Mouse (Mus musculus): ENCODE data around the gene Ddx46. TPM values are rescaled to one million over a fixed set of nuclear protein-coding genes. Genes with fewer than 3 reads are reported as not detected.

The Ddx46 gene
- polyA plus RNA-seq, 1 experiment from 2014 or later = 11.7 TPM

DNA sequence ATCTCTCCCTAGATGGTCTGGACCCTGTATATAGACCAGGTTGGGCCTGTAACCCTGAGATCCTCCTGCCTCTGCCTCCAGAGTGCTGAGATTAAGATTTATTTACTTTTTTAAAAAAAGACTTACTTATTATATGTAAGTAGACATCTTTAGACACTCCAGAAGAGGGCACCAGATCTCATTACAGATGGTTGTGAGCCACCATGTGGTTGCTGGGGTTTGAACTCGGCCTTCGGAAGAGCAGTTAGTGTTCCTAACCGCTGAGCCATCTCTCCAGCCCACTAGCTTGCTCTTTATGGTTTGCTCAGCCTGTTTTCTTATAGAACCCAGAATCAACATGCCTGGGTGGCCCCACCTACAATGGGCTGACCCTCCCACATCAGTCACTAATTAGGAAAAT lies 78.0 kb downstream of the Ddx46 start:
- DNase-seq (no peak), ATAC-seq (no peak)
- H3K4me1 ChIP-seq (ENCODE audit: insufficient read depth) = peaks cover 10% of the 10 kb centered on the region; the same call in 1 of the 2 replicates
- no peaks in the 10 kb centered on the region for H3K36me3 ChIP-seq (replicated peaks; ENCODE audit: insufficient read depth, low read length)
- no peaks in the 10 kb centered on the region for H3K27me3 ChIP-seq (ENCODE audit: insufficient read depth, low read length)
- H3K9ac ChIP-seq (replicated peaks) = no peak overlapping the region
- 71% methylated on average over 3 of the region's 3 CpGs for WGBS (ENCODE audit: insufficient replicate concordance)
- H3K9me3 ChIP-seq (ENCODE audit: low read length) = no peaks in the 10 kb centered on the region
- H3K4me2 ChIP-seq (ENCODE audit: low read depth, low read length) = no peak overlapping the region
- no peak for TF ChIP-seq EP300 (IDR thresholded peaks at IDR 0.05; ENCODE audit: low read depth)
- TF ChIP-seq CTCF (IDR thresholded peaks at IDR 0.05; ENCODE audit: low read depth) = no peak
- no peak overlapping the region for H3K4me3 ChIP-seq (ENCODE audit: low read depth, low read length)
- no peak overlapping the region for H3K27ac ChIP-seq (ENCODE audit: low read depth)

DNA sequence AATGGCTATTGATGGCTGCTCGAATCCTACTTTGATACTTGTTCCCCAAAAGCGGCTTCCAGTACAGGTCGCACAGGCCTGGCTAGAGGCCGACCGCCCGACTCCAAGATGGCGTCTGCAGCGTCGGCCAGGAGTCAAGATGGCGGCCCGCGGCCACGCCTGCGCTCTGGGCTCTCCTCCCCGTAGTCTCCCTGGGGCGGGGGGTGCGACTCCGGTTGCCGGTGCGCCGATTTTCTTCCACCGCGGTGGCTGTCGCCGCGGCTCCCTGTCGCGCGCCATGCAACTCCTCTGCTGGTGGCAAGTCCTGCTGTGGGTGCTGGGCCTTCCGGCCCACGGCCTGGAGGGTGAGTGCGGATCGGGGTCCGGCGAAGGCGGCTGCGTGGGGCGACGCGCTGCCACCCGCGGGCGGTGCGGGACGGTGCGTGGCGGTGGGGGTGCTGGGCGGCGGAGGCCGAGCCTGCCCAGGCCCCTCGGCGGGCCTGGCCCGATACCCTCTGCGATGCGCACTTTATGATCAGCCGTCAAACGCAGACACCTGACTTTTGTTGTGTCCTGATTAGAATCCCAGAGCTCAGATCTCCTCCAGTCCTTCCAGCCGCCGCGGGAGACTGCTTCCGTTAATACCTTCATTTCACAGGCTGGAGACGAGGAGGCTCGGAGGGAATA lies 79.8 kb downstream of the Ddx46 start, which contains the start of gene Txndc15:
Txndc15 (plus strand) TSS at position 150 of the 666 bp plus-strand sequence.
- Histone ChIP-seq H3K36me3 (replicated peaks; ENCODE audit: insufficient read depth, low read length) (peaks cover 4% of the 10 kb centered on the region), H3K9me3 (ENCODE audit: low read length) (no peaks in the 10 kb centered on the region), H3K27me3 (ENCODE audit: insufficient read depth, low read length) (no peaks in the 10 kb centered on the region), H3K27ac (ENCODE audit: low read depth) (peak within 1 kb of the TSS; percentile 93), H3K4me3 (ENCODE audit: low read depth, low read length) (peak within 1 kb of the TSS; percentile 95), H3K4me2 (ENCODE audit: low read depth, low read length) (peak within 1 kb of the TSS; percentile 86), H3K9ac (replicated peaks) (peak within 1 kb of the TSS; percentile 99), H3K4me1 (ENCODE audit: insufficient read depth) (peaks cover 10% of the 10 kb centered on the region; the same call in 1 of the 2 replicates)
- under 1% methylated on average over 52 of the region's 63 CpGs for WGBS (ENCODE audit: insufficient replicate concordance)
- DNase-seq (peak; percentile 92), ATAC-seq (peak; percentile 98)
- TF ChIP-seq EP300 (IDR thresholded peaks at IDR 0.05; ENCODE audit: low read depth) (no peak), CTCF (IDR thresholded peaks at IDR 0.05; ENCODE audit: low read depth) (no peak)

DNA sequence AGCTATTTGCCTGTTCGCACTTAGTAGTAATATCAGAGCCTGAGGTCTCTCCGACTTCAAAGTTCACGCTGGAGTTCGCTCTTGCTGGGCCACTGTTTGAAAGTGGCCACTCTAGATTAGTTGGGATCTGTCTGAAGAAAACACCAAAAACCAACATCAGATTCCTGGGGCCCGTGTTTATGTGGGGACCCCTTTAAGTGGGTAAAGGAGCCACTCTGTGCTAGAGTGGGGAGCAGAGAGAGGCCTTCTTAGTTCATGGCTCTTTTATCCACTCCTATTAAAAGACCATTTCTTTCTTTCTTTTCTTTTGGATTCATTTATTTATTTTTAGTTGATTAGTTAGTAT lies 80.3 kb downstream of the Ddx46 start:
- H3K27me3 ChIP-seq (ENCODE audit: insufficient read depth, low read length) = no peaks in the 10 kb centered on the region
- H3K9me3 ChIP-seq (ENCODE audit: low read length) = no peaks in the 10 kb centered on the region
- H3K4me2 ChIP-seq (ENCODE audit: low read depth, low read length) = peak overlapping the region; percentile 86
- 7% methylated on average over 5 of the region's 5 CpGs for WGBS (ENCODE audit: insufficient replicate concordance)
- no peak for TF ChIP-seq CTCF (IDR thresholded peaks at IDR 0.05; ENCODE audit: low read depth)
- TF ChIP-seq EP300 (IDR thresholded peaks at IDR 0.05; ENCODE audit: low read depth) = no peak
- H3K27ac ChIP-seq (ENCODE audit: low read depth) = peak overlapping the region; percentile 93
- ATAC-seq (no peak), DNase-seq (no peak)
- peak overlapping the region; percentile 95 for H3K4me3 ChIP-seq (ENCODE audit: low read depth, low read length)
- H3K9ac ChIP-seq (replicated peaks) = peak overlapping the region; percentile 99
- H3K4me1 ChIP-seq (ENCODE audit: insufficient read depth) = peaks cover 10% of the 10 kb centered on the region; the same call in 1 of the 2 replicates
- peaks cover 9% of the 10 kb centered on the region for H3K36me3 ChIP-seq (replicated peaks; ENCODE audit: insufficient read depth, low read length)

DNA sequence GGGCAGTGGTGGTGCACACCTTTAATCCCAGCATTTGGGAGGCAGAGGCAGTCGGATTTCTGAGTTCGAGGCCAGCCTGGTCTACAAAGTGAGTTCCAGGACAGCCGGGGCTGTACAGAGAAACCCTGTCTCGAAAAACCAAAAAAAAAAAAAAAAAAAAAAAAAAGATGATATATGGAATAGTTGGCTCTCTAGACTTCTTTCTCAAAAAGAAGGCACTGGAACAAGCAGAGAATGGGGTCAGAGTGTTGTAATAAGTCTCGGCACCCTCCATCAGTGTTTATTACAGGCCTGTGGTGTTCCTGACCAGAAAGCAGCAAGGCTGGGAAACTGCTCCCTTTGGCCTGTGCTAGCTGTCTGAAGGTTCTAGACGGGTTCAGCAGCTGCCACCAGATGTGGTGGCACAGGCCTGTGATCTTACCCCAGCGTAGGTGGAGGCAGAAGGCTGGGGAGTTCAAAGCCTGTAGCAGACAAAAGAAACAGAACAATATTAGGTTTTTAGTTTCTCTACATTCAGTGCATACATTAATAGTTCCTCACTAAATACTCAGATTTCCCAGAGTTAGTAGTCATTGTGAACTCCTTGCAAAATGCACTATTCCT lies 81.2 kb downstream of the Ddx46 start:
- WGBS (ENCODE audit: insufficient replicate concordance) = 74% methylated on average over 7 of the region's 7 CpGs
- TF ChIP-seq EP300 (IDR thresholded peaks at IDR 0.05; ENCODE audit: low read depth) = no peak
- TF ChIP-seq CTCF (IDR thresholded peaks at IDR 0.05; ENCODE audit: low read depth) = no peak
- H3K27me3 ChIP-seq (ENCODE audit: insufficient read depth, low read length) = no peaks in the 10 kb centered on the region
- no peak overlapping the region for H3K27ac ChIP-seq (ENCODE audit: low read depth)
- no peaks in the 10 kb centered on the region for H3K9me3 ChIP-seq (ENCODE audit: low read length)
- DNase-seq = no peak
- no peak overlapping the region for H3K4me3 ChIP-seq (ENCODE audit: low read depth, low read length)
- ATAC-seq = no peak
- peaks cover 9% of the 10 kb centered on the region for H3K36me3 ChIP-seq (replicated peaks; ENCODE audit: insufficient read depth, low read length)
- H3K4me1 ChIP-seq (ENCODE audit: insufficient read depth) = peaks cover 10% of the 10 kb centered on the region; the same call in 1 of the 2 replicates
- no peak overlapping the region for H3K4me2 ChIP-seq (ENCODE audit: low read depth, low read length)
- H3K9ac ChIP-seq (replicated peaks) = no peak overlapping the region; the same call in 1 of the 2 replicates

DNA sequence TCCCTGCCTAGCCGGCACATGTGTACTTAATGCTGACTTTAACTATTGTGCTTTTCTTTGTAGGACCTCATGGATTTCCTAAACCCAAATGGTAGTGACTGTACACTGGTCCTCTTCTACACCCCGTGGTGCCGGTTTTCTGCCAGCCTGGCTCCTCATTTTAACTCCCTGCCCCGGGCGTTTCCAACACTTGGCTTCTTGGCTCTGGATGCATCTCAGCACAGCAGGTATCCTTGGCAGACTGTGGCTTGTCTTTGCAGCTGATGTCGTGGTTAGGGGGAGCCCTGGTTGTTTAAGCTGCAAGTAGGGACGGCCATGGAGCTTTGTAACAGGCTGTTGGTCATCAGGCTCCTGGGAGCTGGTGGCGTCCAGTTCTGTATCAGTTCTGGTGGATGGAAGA lies 86.7 kb downstream of the Ddx46 start:
- Histone ChIP-seq H3K4me3 (ENCODE audit: low read depth, low read length) (no peak overlapping the region), H3K36me3 (replicated peaks; ENCODE audit: insufficient read depth, low read length) (peaks cover 31% of the 10 kb centered on the region), H3K9me3 (ENCODE audit: low read length) (no peaks in the 10 kb centered on the region), H3K27ac (ENCODE audit: low read depth) (no peak overlapping the region), H3K9ac (replicated peaks) (no peak overlapping the region), H3K4me1 (ENCODE audit: insufficient read depth) (no peaks in the 10 kb centered on the region), H3K27me3 (ENCODE audit: insufficient read depth, low read length) (no peaks in the 10 kb centered on the region), H3K4me2 (ENCODE audit: low read depth, low read length) (no peak overlapping the region)
- TF ChIP-seq EP300 (IDR thresholded peaks at IDR 0.05; ENCODE audit: low read depth) = no peak
- no peak for TF ChIP-seq CTCF (IDR thresholded peaks at IDR 0.05; ENCODE audit: low read depth)
- no peak for ATAC-seq
- no peak for DNase-seq
- 76% methylated on average over 8 of the region's 8 CpGs for WGBS (ENCODE audit: insufficient replicate concordance)

DNA sequence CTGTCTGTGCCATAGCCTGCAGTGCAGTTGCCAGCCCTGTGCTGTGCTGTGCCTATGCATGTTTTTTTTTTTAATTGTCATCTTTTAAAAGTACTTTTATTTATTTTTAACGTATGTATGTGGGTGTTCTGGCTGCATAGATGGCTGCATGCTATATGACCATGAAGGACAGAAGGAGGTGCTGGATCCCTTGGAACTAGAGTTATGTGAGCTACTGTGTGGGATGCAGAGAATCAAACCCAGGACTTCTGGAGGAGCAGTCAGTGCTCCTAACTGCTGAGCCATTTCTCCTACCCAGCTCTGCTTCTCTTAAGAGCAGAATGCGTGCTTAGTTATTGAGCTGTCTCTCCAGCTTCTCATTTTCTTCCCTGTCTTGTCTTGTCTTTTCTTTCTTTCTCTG lies 87.2 kb downstream of the Ddx46 start:
- ATAC-seq (no peak), DNase-seq (no peak)
- Histone ChIP-seq H3K36me3 (replicated peaks; ENCODE audit: insufficient read depth, low read length) (peaks cover 31% of the 10 kb centered on the region), H3K9me3 (ENCODE audit: low read length) (no peaks in the 10 kb centered on the region), H3K27ac (ENCODE audit: low read depth) (no peak overlapping the region), H3K9ac (replicated peaks) (no peak overlapping the region), H3K4me3 (ENCODE audit: low read depth, low read length) (no peak overlapping the region), H3K27me3 (ENCODE audit: insufficient read depth, low read length) (no peaks in the 10 kb centered on the region), H3K4me2 (ENCODE audit: low read depth, low read length) (no peak overlapping the region), H3K4me1 (ENCODE audit: insufficient read depth) (no peaks in the 10 kb centered on the region)
- WGBS (ENCODE audit: insufficient replicate concordance) = 88% methylated on average over 2 of the region's 2 CpGs
- TF ChIP-seq EP300 (IDR thresholded peaks at IDR 0.05; ENCODE audit: low read depth) (no peak), CTCF (IDR thresholded peaks at IDR 0.05; ENCODE audit: low read depth) (no peak)

All from liver, postnatal 0 days (tissue).